Mouse (Mus musculus) intestine, postnatal 0 days (tissue): ENCODE data around the gene Zfp541. TPM values are rescaled to one million over a fixed set of nuclear protein-coding genes. Genes with fewer than 3 reads are reported as not detected.

Experiments
- ATAC-seq: fragments of 200-750 bp; cut with Nextera tagmentation; 2 replicates; pipeline ENCODE4 v1.8.0; 2017; ENCODE audit warnings: mild to moderate bottlenecking, moderate TSS enrichment, moderate library complexity
- H3K27ac ChIP-seq: fragments of 300-500 bp; sonication (generic); 2 replicates; pipeline ENCODE4 v1.5.1; 2014; ENCODE audit warnings: mild to moderate bottlenecking, low read depth, low read length, moderate library complexity
- H3K27me3 ChIP-seq: fragments of 300-500 bp; sonication (generic); replicated peaks from 2 replicates; pipeline ENCODE4 v1.6.1; 2014; ENCODE audit warnings: low read length, mixed read lengths; ENCODE audit not compliant: control insufficient read depth, insufficient read depth
- H3K36me3 ChIP-seq: fragments of 300-500 bp; sonication (generic); 2 replicates; pipeline ENCODE4 v1.6.1; 2014; ENCODE audit warnings: mild to moderate bottlenecking, moderate library complexity; ENCODE audit not compliant: control insufficient read depth, insufficient read depth
- H3K4me1 ChIP-seq: fragments of 300-500 bp; sonication (generic); replicated peaks from 2 replicates; pipeline ENCODE4 v1.6.1; 2014; ENCODE audit warnings: antibody characterized with exemption, low read length, mixed read lengths; ENCODE audit not compliant: control insufficient read depth, insufficient read depth
- H3K4me2 ChIP-seq: fragments of 300-500 bp; sonication (generic); replicated peaks from 2 replicates; pipeline ENCODE4 v1.6.1; 2014; ENCODE audit warnings: low read depth, mild to moderate bottlenecking, moderate library complexity
- H3K4me3 ChIP-seq: fragments of 300-500 bp; sonication (generic); 2 replicates; pipeline ENCODE4 v1.5.1; 2014; ENCODE audit warnings: low read depth, low read length
- H3K9ac ChIP-seq: fragments of 300-500 bp; sonication (generic); 2 replicates; pipeline ENCODE4 v1.6.1; 2014; ENCODE audit warnings: mild to moderate bottlenecking, low read depth, low read length
- H3K9me3 ChIP-seq: fragments of 300-500 bp; sonication (generic); 2 replicates; pipeline ENCODE4 v1.6.1; 2016; ENCODE audit warnings: mixed run types; ENCODE audit not compliant: control insufficient read depth
- CTCF ChIP-seq: sonication (generic); IDR thresholded peaks from 2 replicates; pipeline ENCODE4 v1.5.1; 2016; ENCODE audit warnings: low read depth, mild to moderate bottlenecking, control low read depth, antibody characterized with exemption, moderate library complexity
- WGBS: fragments of 180-500 bp; shearing (Covaris S2); extraction: QIAGEN DNeasy Blood & Tissue Kit; methylation state at CpG from one replicate; pipeline ENCODE4 v1.1.7; 2014; 5-methylcytosine and 5-hydroxymethylcytosine counted together
- polyA plus RNA-seq: library from polyadenylated mRNA; unstranded; fragments of >200 nt; fragmentation: Nextera tagmentation; extraction: Ambion mirVana; gene quantifications from 2 replicates; pipeline ENCODE4 v1.2.1, GENCODE M21; 2015

Gene Zfp541
- polyA plus RNA-seq, 1 experiment from 2014 or later: not detected

DNA sequence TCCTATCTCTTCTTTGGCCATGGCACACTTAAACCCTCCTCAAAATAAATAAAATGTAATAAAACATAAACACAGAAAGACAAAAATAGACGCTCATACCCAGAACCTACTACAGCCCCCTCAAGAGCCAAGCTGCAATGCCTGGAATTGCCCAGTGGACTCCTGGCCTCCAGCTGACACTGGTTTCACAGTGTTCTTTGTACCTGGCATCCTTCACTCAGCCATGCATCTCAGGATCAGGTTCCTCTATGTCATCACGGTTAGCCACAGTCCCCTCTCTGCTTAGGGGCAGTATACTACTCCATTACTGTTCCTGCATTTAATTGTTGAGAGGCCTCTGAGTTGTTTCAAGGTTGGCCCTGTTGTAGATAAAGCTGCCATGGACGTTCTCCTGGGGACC lies 71.3 kb downstream of the Zfp541 start:
- no peak for TF ChIP-seq CTCF
- H3K4me2 ChIP-seq: no peak overlapping the region
- no peak overlapping the region for H3K27ac ChIP-seq
- WGBS: 62% methylated on average over 3 of the region's 3 CpGs
- ATAC-seq: no peak
- H3K36me3 ChIP-seq: no peaks in the 10 kb centered on the region
- no peaks in the 10 kb centered on the region for H3K4me1 ChIP-seq
- no peak overlapping the region for H3K9ac ChIP-seq
- H3K9me3 ChIP-seq: no peaks in the 10 kb centered on the region
- H3K4me3 ChIP-seq: no peak overlapping the region
- H3K27me3 ChIP-seq: peaks cover 6% of the 10 kb centered on the region; the same call in 1 of the 2 replicates

DNA sequence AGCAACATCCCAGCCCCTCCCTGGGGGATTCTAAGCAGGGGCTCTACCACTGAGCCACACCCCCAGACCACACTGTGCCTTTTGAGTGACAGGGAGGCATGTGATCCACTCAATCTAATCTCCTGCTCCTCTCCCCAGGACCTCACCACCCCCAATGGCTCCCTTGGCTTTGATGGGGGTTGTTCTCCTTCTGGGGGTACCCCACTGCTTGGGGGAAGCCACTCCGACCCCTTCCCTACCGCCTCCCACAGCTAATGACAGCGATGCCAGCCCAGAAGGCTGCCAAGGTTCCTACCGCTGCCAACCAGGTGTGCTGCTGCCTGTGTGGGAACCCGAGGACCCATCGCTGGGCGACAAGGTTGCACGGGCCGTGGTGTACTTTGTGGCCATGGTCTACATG lies 72.1 kb downstream of the Zfp541 start:
- TF ChIP-seq CTCF: no peak
- no peaks in the 10 kb centered on the region for H3K4me1 ChIP-seq
- H3K27ac ChIP-seq: no peak overlapping the region
- peaks cover 6% of the 10 kb centered on the region; the same call in 1 of the 2 replicates for H3K27me3 ChIP-seq
- no peak overlapping the region for H3K4me3 ChIP-seq
- no peaks in the 10 kb centered on the region for H3K9me3 ChIP-seq
- no peaks in the 10 kb centered on the region for H3K36me3 ChIP-seq
- H3K9ac ChIP-seq: no peak overlapping the region
- WGBS: 94% methylated on average over 9 of the region's 9 CpGs
- no peak for ATAC-seq
- no peak overlapping the region for H3K4me2 ChIP-seq

DNA sequence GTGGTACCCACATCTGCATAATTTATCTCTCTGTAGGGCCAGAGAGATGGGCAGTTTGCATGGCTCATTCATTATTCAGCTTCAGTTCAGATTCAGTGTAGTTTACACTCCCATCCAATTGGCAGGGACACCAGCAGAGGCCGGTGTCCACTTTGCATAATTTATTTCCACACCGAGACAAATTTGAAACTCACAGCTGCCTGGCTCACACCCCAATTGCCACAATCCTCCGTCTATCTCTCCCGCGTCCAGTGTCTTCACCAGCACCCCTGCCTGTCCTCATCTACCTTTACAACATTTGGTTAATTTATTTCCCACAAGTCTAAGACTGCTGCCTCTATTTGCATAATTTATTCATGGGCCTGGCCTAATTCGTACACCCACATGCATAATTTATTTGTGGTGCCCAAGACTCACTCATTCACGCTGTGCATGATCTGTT lies 73.4 kb downstream of the Zfp541 start:
- H3K4me1 ChIP-seq: no peaks in the 10 kb centered on the region
- no peaks in the 10 kb centered on the region for H3K36me3 ChIP-seq
- no peaks in the 10 kb centered on the region for H3K9me3 ChIP-seq
- peaks cover 6% of the 10 kb centered on the region; the same call in 1 of the 2 replicates for H3K27me3 ChIP-seq
- no peak overlapping the region for H3K4me3 ChIP-seq
- no peak for TF ChIP-seq CTCF
- 73% methylated on average over 7 of the region's 7 CpGs for WGBS
- H3K27ac ChIP-seq: no peak overlapping the region
- H3K4me2 ChIP-seq: no peak overlapping the region
- H3K9ac ChIP-seq: no peak overlapping the region
- ATAC-seq: no peak

Other genes starting within 250 kb of the Zfp541 start
- not detected in 2 replicates for gene Obox6, start 222.1 kb upstream of the Zfp541 start, polyA plus RNA-seq
- not detected in 2 replicates for gene Crx, start 181.8 kb upstream of the Zfp541 start, polyA plus RNA-seq
- not detected in 2 replicates for gene Crxos, start 179.2 kb upstream of the Zfp541 start, polyA plus RNA-seq
- 813 and 814 TPM in 2 replicates for gene Selenow, start 139.4 kb upstream of the Zfp541 start, polyA plus RNA-seq
- 109 and 115 TPM in 2 replicates for gene Nop53, start 115.7 kb upstream of the Zfp541 start, polyA plus RNA-seq
- 29.3 and 30.9 TPM in 2 replicates for gene Ehd2, start 94.2 kb upstream of the Zfp541 start, polyA plus RNA-seq
- gene Bicra, start 13.9 kb upstream of the Zfp541 start, polyA plus RNA-seq: 1.6 and 1.7 TPM in 2 replicates
- 201 and 204 TPM in 2 replicates for gene Napa, start 36.6 kb downstream of the Zfp541 start, polyA plus RNA-seq
- gene Kptn, start 58.1 kb downstream of the Zfp541 start, polyA plus RNA-seq: 13.3 and 14.4 TPM in 2 replicates
- gene Slc8a2, start 68.0 kb downstream of the Zfp541 start, polyA plus RNA-seq: 0.08 and 0.14 TPM in 2 replicates
- 18.0 and 20.7 TPM in 2 replicates for gene Meis3, start 113.3 kb downstream of the Zfp541 start, polyA plus RNA-seq
- gene Dhx34, start 160.2 kb downstream of the Zfp541 start, polyA plus RNA-seq: 7.3 and 9.0 TPM in 2 replicates
- 0.16 and 0.26 TPM in 2 replicates for gene C5ar2, start 182.3 kb downstream of the Zfp541 start, polyA plus RNA-seq
- 2.1 TPM in 2 replicates for gene C5ar1, start 197.7 kb downstream of the Zfp541 start, polyA plus RNA-seq
- gene Inafm1, start 211.8 kb downstream of the Zfp541 start, polyA plus RNA-seq: 24.1 and 24.8 TPM in 2 replicates
- gene Ccdc9, start 225.0 kb downstream of the Zfp541 start, polyA plus RNA-seq: 14.2 and 14.8 TPM in 2 replicates
- gene Bbc3, start 246.6 kb downstream of the Zfp541 start, polyA plus RNA-seq: 6.6 and 7.0 TPM in 2 replicates